ENCODE assay signal across 27 mouse cellular contexts in the genomic region with DNA sequence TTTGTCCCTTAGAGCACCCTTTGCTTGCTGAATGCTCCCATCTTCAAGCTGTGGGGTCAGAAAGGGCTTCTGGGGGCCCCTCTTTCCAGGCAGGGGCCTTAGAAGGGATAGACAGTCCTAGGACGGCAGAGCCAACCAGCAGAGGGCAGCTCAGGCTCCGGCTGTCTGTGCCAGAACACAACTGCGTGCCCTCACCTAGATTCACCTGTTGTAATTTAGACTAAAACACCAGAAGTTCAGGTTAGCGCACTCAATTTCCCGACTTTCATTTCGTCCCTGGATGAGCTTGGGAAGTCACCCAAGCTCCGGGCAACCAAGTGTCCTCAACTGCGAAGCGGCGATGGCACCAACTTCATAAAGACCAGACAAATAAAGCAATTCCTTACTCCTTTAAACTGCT. TPM values are rescaled to one million over a fixed set of nuclear protein-coding genes. Genes with fewer than 3 reads are reported as not detected.
DNase-seq lines count a peak whose midpoint lies in the region; ATAC-seq and TF ChIP-seq lines count a peak whose summit lies in the region.
"Had no signal": no experiment of that assay in that cellular context is flagged by ENCODE, and none has a peak within 500 bp of the region (broad histone marks: within the 10 kb centered on the region; RNA-seq: fewer than 3 reads in every experiment).

No protein-coding gene starts in this region.

- H3K27me3 ChIP-seq in intestine, postnatal 0 days (replicated peaks; ENCODE audit: control insufficient read depth, insufficient read depth, low read length), result peaks cover 18% of the 10 kb centered on the region
- H3K27me3 ChIP-seq in intestine, embryonic 16.5 days (replicated peaks; ENCODE audit: control insufficient read depth, insufficient read depth, low read length), result peaks cover 9% of the 10 kb centered on the region
- H3K27me3 ChIP-seq in liver, postnatal 0 days (ENCODE audit: insufficient read depth, low read length), result peaks cover 11% of the 10 kb centered on the region; the same call in 1 of the 2 replicates
- H3K27me3 ChIP-seq in liver, embryonic 12.5 days (replicated peaks), result peaks cover 30% of the 10 kb centered on the region
- H3K27me3 ChIP-seq in ES-Bruce4 (ENCODE audit: control insufficient read depth, insufficient read depth, low read length, poor library complexity, severe bottlenecking) (no peaks in the 10 kb centered on the region), Patski (peaks cover 4% of the 10 kb centered on the region)

- H3K9me3 ChIP-seq in intestine, postnatal 0 days (ENCODE audit: control insufficient read depth), result no peaks in the 10 kb centered on the region
- no peaks in the 10 kb centered on the region for H3K9me3 ChIP-seq in intestine, embryonic 16.5 days (ENCODE audit: control insufficient read depth, low read length)
- H3K9me3 ChIP-seq in liver, postnatal 0 days (ENCODE audit: low read length), result no peaks in the 10 kb centered on the region
- H3K9me3 ChIP-seq in liver, embryonic 12.5 days (replicated peaks), result no peaks in the 10 kb centered on the region
- H3K9me3 ChIP-seq in ES-Bruce4 (replicated peaks; ENCODE audit: control insufficient read depth, insufficient read depth, low read length, poor library complexity, severe bottlenecking), result no peaks in the 10 kb centered on the region
- H3K9me3 ChIP-seq: embryonic facial prominence, embryonic 12.5 days; forebrain, embryonic 12.5 days; heart, embryonic 15.5 days; hindbrain, embryonic 13.5 days; limb, embryonic 10.5 days had no signal

- H3K4me1 ChIP-seq in intestine, postnatal 0 days (replicated peaks; ENCODE audit: control insufficient read depth, insufficient read depth, low read length), result no peaks in the 10 kb centered on the region
- no peaks in the 10 kb centered on the region for H3K4me1 ChIP-seq in intestine, embryonic 16.5 days (ENCODE audit: control insufficient read depth, insufficient read depth, low read length)
- no peaks in the 10 kb centered on the region for H3K4me1 ChIP-seq in liver, postnatal 0 days (ENCODE audit: insufficient read depth)
- H3K4me1 ChIP-seq in liver, embryonic 12.5 days, result no peaks in the 10 kb centered on the region
- no peaks in the 10 kb centered on the region for H3K4me1 ChIP-seq in ES-Bruce4 (ENCODE audit: control insufficient read depth, insufficient read depth, low read length)
- H3K4me1 ChIP-seq: embryonic facial prominence, embryonic 12.5 days; forebrain, embryonic 12.5 days; heart, embryonic 15.5 days; hindbrain, embryonic 13.5 days; limb, embryonic 10.5 days had no signal

- no peak for TF ChIP-seq POLR2A in ES-Bruce4 (IDR thresholded peaks at IDR 0.05; ENCODE audit: insufficient read depth, low read length)

- no peak overlapping the region for H3K4me3 ChIP-seq in intestine, postnatal 0 days (ENCODE audit: low read depth, low read length)
- no peak overlapping the region for H3K4me3 ChIP-seq in intestine, embryonic 16.5 days (ENCODE audit: low read length)
- H3K4me3 ChIP-seq in liver, postnatal 0 days (ENCODE audit: low read depth, low read length), result no peak overlapping the region
- no peak overlapping the region for H3K4me3 ChIP-seq in liver, embryonic 12.5 days
- H3K4me3 ChIP-seq in ES-Bruce4 (ENCODE audit: low read depth, low read length), result no peak overlapping the region
- H3K4me3 ChIP-seq: embryonic facial prominence, embryonic 12.5 days; erythroblast, embryonic 14.5 days; forebrain, embryonic 12.5 days; heart, adult 2 months; heart, embryonic 15.5 days; hindbrain, embryonic 13.5 days; limb, embryonic 10.5 days had no signal

- DNase-seq in liver, postnatal 0 days, result no peak
- no peak for DNase-seq in Patski (ENCODE audit: low read depth, low spot score)
- no peak for DNase-seq in ovary, adult 18-20 months (ENCODE audit: low spot score)
- DNase-seq: adrenal gland, postnatal 14 days; cerebellum, adult 2 months; cerebellum, postnatal 25 days; gastrocnemius, postnatal 25 days; heart, adult 2 months; kidney, postnatal 4 days; thymus, adult 18-20 months; thymus, postnatal 4 days had no signal

- ATAC-seq in intestine, postnatal 0 days, result no peak
- ATAC-seq in intestine, embryonic 16.5 days, result no peak
- no peak for ATAC-seq in liver, postnatal 0 days
- no peak for ATAC-seq in liver, embryonic 12.5 days
- no peak for ATAC-seq in Patski
- ATAC-seq: inflammation-experienced regulatory T-cells, adult 6 months had no signal

- H3K36me3 ChIP-seq in intestine, postnatal 0 days (ENCODE audit: control insufficient read depth, insufficient read depth), result no peaks in the 10 kb centered on the region
- no peaks in the 10 kb centered on the region for H3K36me3 ChIP-seq in intestine, embryonic 16.5 days (ENCODE audit: control insufficient read depth, insufficient read depth, low read length)
- H3K36me3 ChIP-seq in liver, postnatal 0 days (replicated peaks; ENCODE audit: insufficient read depth, low read length), result no peaks in the 10 kb centered on the region
- no peaks in the 10 kb centered on the region for H3K36me3 ChIP-seq in liver, embryonic 12.5 days
- no peaks in the 10 kb centered on the region for H3K36me3 ChIP-seq in ES-Bruce4 (ENCODE audit: control insufficient read depth, insufficient read depth, low read length, poor library complexity, severe bottlenecking)
- H3K36me3 ChIP-seq: embryonic facial prominence, embryonic 12.5 days; forebrain, embryonic 12.5 days; heart, embryonic 15.5 days; hindbrain, embryonic 13.5 days; limb, embryonic 10.5 days had no signal

- no peak overlapping the region for H3K9ac ChIP-seq in intestine, postnatal 0 days (ENCODE audit: low read depth, low read length)
- H3K9ac ChIP-seq in intestine, embryonic 16.5 days (ENCODE audit: low read depth, low read length), result no peak overlapping the region
- no peak overlapping the region for H3K9ac ChIP-seq in liver, postnatal 0 days (replicated peaks)
- no peak overlapping the region for H3K9ac ChIP-seq in liver, embryonic 12.5 days
- no peak overlapping the region for H3K9ac ChIP-seq in ES-Bruce4 (ENCODE audit: low read depth, poor library complexity, severe bottlenecking)
- H3K9ac ChIP-seq: embryonic facial prominence, embryonic 12.5 days; forebrain, embryonic 12.5 days; heart, embryonic 15.5 days; hindbrain, embryonic 13.5 days had no signal

- TF ChIP-seq CTCF in intestine, postnatal 0 days (IDR thresholded peaks at IDR 0.05; ENCODE audit: low read depth), result peak; percentile 49
- TF ChIP-seq CTCF in liver, postnatal 0 days (IDR thresholded peaks at IDR 0.05; ENCODE audit: low read depth), result peak; percentile 21; the same call in 1 of the 2 replicates
- peak; percentile 39 for TF ChIP-seq CTCF in ES-Bruce4 (IDR thresholded peaks at IDR 0.05; ENCODE audit: low read depth, low read length)
- peak; percentile 10 for TF ChIP-seq CTCF in Patski (IDR thresholded peaks at IDR 0.05)

- CTCF ChIA-PET in Patski (lab: Charles Lee), result interaction anchor here (2.8 to 3.8 kb wide), 2 partner anchors 7 to 33 kb away, joined by 19 to 22 read pairs; partner anchors contain the start of gene Marveld3

- POLR2A ChIA-PET in Patski (lab: Charles Lee), result no interaction called here

- in situ Hi-C loops in Patski (cut with MboI; ENCODE audit: low pct_unique_long_range_greater_than_20kb), result no loop called here

- TF ChIP-seq EP300 in liver, postnatal 0 days (IDR thresholded peaks at IDR 0.05; ENCODE audit: low read depth), result no peak
- TF ChIP-seq EP300 in ES-Bruce4 (IDR thresholded peaks at IDR 0.05; ENCODE audit: insufficient read depth, low read depth, low read length), result no peak

- 0 out of 2 replicates have a peak overlapping the region, but pooled peaks have one; percentile 1 for H3K4me2 ChIP-seq in intestine, postnatal 0 days (replicated peaks; ENCODE audit: low read depth)
- no peak overlapping the region for H3K4me2 ChIP-seq in intestine, embryonic 16.5 days (ENCODE audit: low read depth, low read length)
- H3K4me2 ChIP-seq in liver, postnatal 0 days (ENCODE audit: low read depth, low read length), result no peak overlapping the region
- no peak overlapping the region for H3K4me2 ChIP-seq in liver, embryonic 12.5 days
- H3K4me2 ChIP-seq: embryonic facial prominence, embryonic 12.5 days; forebrain, embryonic 12.5 days; heart, embryonic 15.5 days; hindbrain, embryonic 13.5 days; liver, embryonic 11.5 days; midbrain, embryonic 11.5 days had no signal

- H3K27ac ChIP-seq in intestine, postnatal 0 days (ENCODE audit: low read depth, low read length), result no peak overlapping the region
- H3K27ac ChIP-seq in intestine, embryonic 16.5 days (ENCODE audit: low read length), result no peak overlapping the region
- H3K27ac ChIP-seq in liver, postnatal 0 days (ENCODE audit: low read depth), result no peak overlapping the region
- no peak overlapping the region for H3K27ac ChIP-seq in liver, embryonic 12.5 days
- H3K27ac ChIP-seq in ES-Bruce4 (ENCODE audit: insufficient read depth, low read length), result no peak overlapping the region
- H3K27ac ChIP-seq: embryonic facial prominence, embryonic 12.5 days; forebrain, embryonic 12.5 days; heart, adult 2 months; heart, embryonic 15.5 days; hindbrain, embryonic 13.5 days; limb, embryonic 10.5 days; macrophage had no signal

- WGBS in intestine, postnatal 0 days, result 53% methylated on average over 10 of the region's 10 CpGs
- 53% methylated on average over 10 of the region's 10 CpGs for WGBS in intestine, embryonic 16.5 days
- 52% methylated on average over 10 of the region's 10 CpGs for WGBS in liver, postnatal 0 days (ENCODE audit: insufficient replicate concordance)
- 47% methylated on average over 10 of the region's 10 CpGs for whole genome bisulfite sequencing in liver, embryonic 12.5 days (ENCODE audit: insufficient replicate concordance)

RNA-seq across cellular contexts. Expression of gene Marveld3, which starts 6.8 kb away (rescaled TPM):
- polyA plus RNA-seq in intestine, postnatal 0 days (2015; fragmentation: Nextera tagmentation; extraction: Ambion mirVana), result 24.9 and 25.0 TPM in 2 replicates
- 12.0 and 17.1 TPM in 2 replicates for polyA plus RNA-seq in intestine, embryonic 16.5 days (2015; fragmentation: Nextera tagmentation; extraction: Ambion mirVana)
- polyA plus RNA-seq in liver, postnatal 0 days (2015; fragmentation: Nextera tagmentation; extraction: Ambion mirVana), result 0.58 and 0.69 TPM in 2 replicates
- polyA plus RNA-seq in liver, embryonic 12.5 days (2016; fragmentation: Nextera tagmentation; extraction: Ambion mirVana), result 0.07 and 0.15 TPM in 2 replicates
- polyA plus RNA-seq in ES-Bruce4 (2011; ENCODE audit: insufficient read depth, insufficient read length, low read depth, missing spikeins) (6.4 and 9.3 TPM in 2 replicates), Patski (2021) (11.7 TPM)
- polyA plus RNA-seq: erythroblast, embryonic 14.5 days; inflammation-experienced regulatory T-cells, adult 6 months; macrophage had no signal

RNA-seq across cellular contexts. Expression of gene Tat, which starts 21.4 kb away (rescaled TPM):
- 0.12 TPM in 1 of 2 replicates, not detected in the other for polyA plus RNA-seq in intestine, postnatal 0 days (2015; fragmentation: Nextera tagmentation; extraction: Ambion mirVana)
- polyA plus RNA-seq in intestine, embryonic 16.5 days (2015; fragmentation: Nextera tagmentation; extraction: Ambion mirVana), result not detected in 2 replicates
- 64.5 and 108 TPM in 2 replicates for polyA plus RNA-seq in liver, postnatal 0 days (2015; fragmentation: Nextera tagmentation; extraction: Ambion mirVana)
- polyA plus RNA-seq in liver, embryonic 12.5 days (2016; fragmentation: Nextera tagmentation; extraction: Ambion mirVana), result 0.10 and 0.13 TPM in 2 replicates
- not detected in 2 replicates for polyA plus RNA-seq in ES-Bruce4 (2011; ENCODE audit: insufficient read depth, insufficient read length, low read depth, missing spikeins)
- polyA plus RNA-seq in Patski (2021), result 0.04 TPM
- polyA plus RNA-seq: cerebellum, adult 2 months; embryonic facial prominence, embryonic 12.5 days; erythroblast, embryonic 14.5 days; forebrain, embryonic 12.5 days; hindbrain, embryonic 13.5 days; inflammation-experienced regulatory T-cells, adult 6 months; kidney, embryonic 14.5 days; limb, embryonic 10.5 days; macrophage; midbrain, embryonic 11.5 days; spleen, adult 2 months had no signal

Comparison
In these comparisons a context has a peak if more than half of its experiments do, and no peak if none do; other contexts are left out.
1. RNA of gene Tat, which starts 21.4 kb away (polyA plus RNA-seq): 64.5 to 108 TPM in liver, postnatal 0 days; 0.12 TPM in intestine, postnatal 0 days, 0.10 to 0.13 TPM in liver, embryonic 12.5 days, not detected in ES-Bruce4, 0.04 TPM in Patski (single experiment) and not detected in intestine, embryonic 16.5 days; every median in the first group is over 10 times any median in the second.
2. Peak in every context shown above with its lines, with median percentiles within 50 percentile points of each other: CTCF ChIP-seq.